Mouse (Mus musculus) forebrain, embryonic 10.5 days (tissue): ENCODE measurements at regions not wholly inside any gene's neighbourhood (a gene's known extent, or its start where the extent isn't known, plus 50 kb on each side); places are given as distances from the start of the nearest gene placed in this dataset.

Source experiments
- DNase-seq: peaks from one replicate; pipeline ENCODE4 v3.0.0-alpha.2; 2017; ENCODE audit warnings: low spot score; ENCODE audit errors: extremely low spot score
- H3K27ac ChIP-seq: fragments of 300-500 bp; sonication (generic); 2 replicates; pipeline ENCODE4 v1.5.1; 2016; ENCODE audit warnings: mild to moderate bottlenecking
- H3K27me3 ChIP-seq: fragments of 300-500 bp; sonication (generic); 2 replicates; pipeline ENCODE4 v1.6.1; 2016; ENCODE audit warnings: mild to moderate bottlenecking; ENCODE audit not compliant: poor library complexity, severe bottlenecking
- H3K36me3 ChIP-seq: fragments of 300-500 bp; sonication (generic); replicated peaks from 2 replicates; pipeline ENCODE4 v1.6.1; 2016; ENCODE audit warnings: mild to moderate bottlenecking, moderate library complexity
- H3K4me1 ChIP-seq: fragments of 300-500 bp; sonication (generic); 2 replicates; pipeline ENCODE4 v1.6.1; 2016
- H3K4me3 ChIP-seq: fragments of 300-500 bp; sonication (generic); 2 replicates; pipeline ENCODE4 v1.5.1; 2016; ENCODE audit warnings: mild to moderate bottlenecking, moderate library complexity
- H3K9me3 ChIP-seq: fragments of 300-500 bp; sonication (generic); 2 replicates; pipeline ENCODE4 v1.6.1; 2016; ENCODE audit warnings: mild to moderate bottlenecking, moderate library complexity
- WGBS: fragments of 180-500 bp; shearing (Covaris S2); methylation state at CpG from one replicate; pipeline ENCODE4 v1.1.7; 2016; 5-methylcytosine and 5-hydroxymethylcytosine counted together

DNA sequence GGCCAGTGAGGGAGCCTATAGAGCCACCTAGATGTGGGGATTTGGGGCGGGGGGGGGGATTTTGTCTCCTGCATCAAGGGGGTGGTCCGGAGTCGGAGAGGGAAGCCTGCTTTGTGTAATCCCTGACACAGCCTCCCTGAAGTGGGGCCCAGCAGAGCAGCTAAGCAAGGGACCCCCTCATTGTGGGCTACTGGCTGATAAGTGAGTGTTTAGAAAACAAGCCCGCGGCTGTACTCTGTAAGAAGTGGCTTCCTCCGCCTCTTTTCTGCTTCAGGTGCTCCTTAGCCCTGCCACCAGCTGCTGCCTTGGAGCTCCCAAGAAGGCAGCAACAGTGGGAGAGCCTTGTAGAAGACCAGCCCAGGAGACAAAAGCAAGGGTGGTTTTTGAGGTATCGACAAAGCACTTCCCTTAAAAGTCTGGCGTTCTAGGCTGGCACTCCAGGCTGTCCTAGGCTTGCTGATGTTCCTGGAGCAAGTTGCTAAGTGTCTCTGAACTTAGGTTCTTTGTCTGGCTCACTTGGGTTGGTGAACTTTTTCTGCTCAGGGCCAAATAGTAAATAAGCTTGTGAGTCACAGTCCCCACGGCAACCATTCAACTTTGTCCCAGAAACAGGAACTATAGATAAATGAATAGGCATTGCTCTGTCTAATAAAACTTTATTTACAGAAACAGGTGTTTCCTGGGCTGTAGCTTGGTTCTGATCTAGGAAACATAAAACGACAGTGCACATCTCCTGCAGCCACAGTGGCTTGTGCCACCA is 94.3 kb upstream of the Med13l start:
- peak overlapping the region; percentile 88 for H3K27ac ChIP-seq
- H3K4me1 ChIP-seq: peaks cover 69% of the 10 kb centered on the region
- H3K27me3 ChIP-seq: peaks cover 21% of the 10 kb centered on the region
- peak overlapping the region; percentile 46 for H3K4me3 ChIP-seq
- DNase-seq: peak; percentile 42
- no peaks in the 10 kb centered on the region for H3K36me3 ChIP-seq
- 12% methylated on average over 10 of the region's 10 CpGs for WGBS
- no peaks in the 10 kb centered on the region for H3K9me3 ChIP-seq

DNA sequence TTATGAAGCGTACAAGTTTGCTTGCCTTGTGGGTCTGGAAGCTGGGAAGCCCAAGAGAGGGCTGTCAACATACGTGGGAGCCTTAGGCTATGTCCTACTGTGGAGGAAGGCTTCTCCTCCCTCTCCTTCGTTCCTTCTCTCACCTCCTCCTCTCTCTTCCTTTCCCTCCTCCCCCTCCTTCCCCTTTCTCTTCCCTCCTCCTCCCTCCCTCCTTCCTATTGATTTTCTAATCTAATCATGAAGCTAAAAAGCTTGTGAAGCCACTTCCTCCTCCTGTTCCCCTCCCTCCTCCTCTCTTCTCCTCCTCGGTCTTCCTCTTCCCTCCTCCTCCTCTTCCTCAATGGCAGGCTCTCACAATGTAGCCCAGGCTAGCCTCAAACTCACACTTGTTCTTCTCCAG is 91.7 kb upstream of the Med13l start:
- WGBS: 70% methylated on average over 4 of the region's 4 CpGs
- no peak for DNase-seq
- H3K27me3 ChIP-seq: peaks cover 9% of the 10 kb centered on the region
- H3K4me1 ChIP-seq: peaks cover 67% of the 10 kb centered on the region
- H3K36me3 ChIP-seq: no peaks in the 10 kb centered on the region
- peak overlapping the region; percentile 58 for H3K27ac ChIP-seq
- H3K4me3 ChIP-seq: no peak overlapping the region
- no peaks in the 10 kb centered on the region for H3K9me3 ChIP-seq

DNA sequence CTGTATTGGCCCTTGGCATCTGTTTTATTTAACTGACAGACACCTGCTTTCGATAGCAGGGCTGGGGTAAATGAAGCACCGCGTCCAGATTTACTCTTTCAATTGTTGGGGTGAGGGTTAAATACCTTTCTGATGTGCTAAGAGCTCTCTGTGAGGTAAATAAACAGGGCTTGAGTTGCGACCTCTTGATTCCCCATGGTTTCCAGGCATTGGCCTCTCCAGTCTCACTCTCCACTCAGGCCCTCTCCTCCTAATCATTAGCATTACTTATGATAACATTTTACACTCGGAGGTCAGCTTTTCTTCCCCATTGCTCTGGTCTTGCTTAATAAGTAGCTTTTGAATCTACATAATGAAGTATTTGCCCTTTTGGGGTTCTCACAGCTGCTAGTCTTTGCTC is 88.9 kb upstream of the Med13l start:
- Histone ChIP-seq H3K27me3 (peaks cover 9% of the 10 kb centered on the region), H3K9me3 (no peaks in the 10 kb centered on the region), H3K27ac (no peak overlapping the region), H3K36me3 (no peaks in the 10 kb centered on the region), H3K4me1 (peaks cover 55% of the 10 kb centered on the region), H3K4me3 (no peak overlapping the region)
- no peak for DNase-seq
- 42% methylated on average over 5 of the region's 5 CpGs for WGBS

DNA sequence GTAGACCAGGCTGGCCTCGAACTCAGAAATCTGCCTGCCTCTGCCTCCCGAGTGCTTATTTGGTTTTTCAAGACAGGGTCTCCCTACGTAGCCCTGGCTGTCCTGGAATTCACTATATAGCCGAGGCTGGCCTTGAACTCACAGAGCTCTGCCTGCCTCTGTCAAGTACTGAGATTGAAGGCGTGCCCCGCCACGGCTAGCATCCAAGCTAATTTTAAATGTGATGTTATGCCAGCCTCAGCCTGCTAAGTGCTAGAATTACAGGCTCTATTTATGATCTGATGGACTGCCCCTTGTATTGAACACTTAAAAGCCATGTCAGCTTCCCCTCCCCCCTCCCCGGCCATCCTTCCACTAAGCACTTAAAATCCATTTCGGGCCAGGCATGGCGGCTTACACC is 88.2 kb upstream of the Med13l start:
- Histone ChIP-seq H3K4me1 (peaks cover 59% of the 10 kb centered on the region), H3K4me3 (no peak overlapping the region), H3K9me3 (no peaks in the 10 kb centered on the region), H3K27me3 (peaks cover 11% of the 10 kb centered on the region), H3K27ac (no peak overlapping the region), H3K36me3 (no peaks in the 10 kb centered on the region)
- DNase-seq: no peak
- WGBS: 90% methylated on average over 10 of the region's 10 CpGs

DNA sequence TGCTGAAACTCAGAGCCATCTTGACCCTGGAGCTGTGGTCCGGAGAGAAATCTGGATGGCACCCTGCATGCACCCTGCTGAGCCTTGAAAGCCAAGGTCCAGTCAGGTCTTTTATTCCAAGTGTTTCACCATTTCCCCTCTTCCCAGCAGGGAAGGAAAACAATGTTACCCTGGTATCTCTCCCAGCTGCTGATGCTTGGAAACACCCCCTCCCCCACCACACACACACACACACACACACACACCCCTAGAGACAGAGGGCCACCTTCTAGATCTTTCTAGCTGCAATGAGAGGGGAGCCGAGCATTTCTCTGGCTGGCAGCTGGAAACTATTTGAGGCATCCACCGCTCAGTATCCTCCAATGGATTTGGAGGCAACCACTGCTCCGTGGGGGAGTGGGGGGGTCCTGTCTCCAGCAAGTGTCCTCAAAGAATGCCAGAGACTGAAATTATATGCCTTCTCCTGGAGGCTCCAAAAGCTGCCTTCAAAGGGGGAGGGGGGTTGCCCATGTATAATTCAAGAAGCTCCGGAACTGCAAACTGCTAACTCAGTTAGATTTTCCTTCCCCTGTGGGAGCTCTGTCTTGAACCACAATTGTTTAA is 87.2 kb upstream of the Med13l start:
- Histone ChIP-seq H3K36me3 (no peaks in the 10 kb centered on the region), H3K4me1 (peaks cover 65% of the 10 kb centered on the region), H3K9me3 (no peaks in the 10 kb centered on the region), H3K27me3 (peaks cover 11% of the 10 kb centered on the region), H3K4me3 (no peak overlapping the region), H3K27ac (peak overlapping the region; percentile 21)
- DNase-seq: no peak
- 59% methylated on average over 5 of the region's 5 CpGs for WGBS

DNA sequence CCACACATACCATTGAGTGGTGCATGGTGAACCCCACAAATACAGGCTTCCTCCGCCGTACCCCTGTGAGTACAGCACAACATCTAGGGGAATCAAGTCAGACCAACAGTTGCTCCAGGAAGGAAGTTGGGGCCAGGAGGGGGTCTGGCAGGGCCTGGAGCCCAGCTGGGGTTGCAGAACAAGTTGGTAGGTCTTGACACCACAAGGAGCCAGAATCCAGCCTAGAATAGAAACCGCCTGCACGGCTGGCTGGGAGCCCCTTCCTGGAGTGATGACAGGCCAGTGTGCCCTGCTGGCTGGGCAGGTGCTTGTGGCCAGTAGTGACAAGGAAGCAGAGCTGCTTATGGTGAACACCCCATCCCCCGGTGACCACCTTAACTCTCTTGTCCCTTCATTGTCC is 83.9 kb upstream of the Med13l start:
- H3K27ac ChIP-seq: peak overlapping the region; percentile 51; the same call in 1 of the 2 replicates
- peaks cover 54% of the 10 kb centered on the region for H3K4me1 ChIP-seq
- H3K4me3 ChIP-seq: no peak overlapping the region
- H3K9me3 ChIP-seq: no peaks in the 10 kb centered on the region
- no peaks in the 10 kb centered on the region for H3K36me3 ChIP-seq
- DNase-seq: no peak
- H3K27me3 ChIP-seq: peaks cover 11% of the 10 kb centered on the region
- WGBS: 90% methylated on average over 5 of the region's 5 CpGs

DNA sequence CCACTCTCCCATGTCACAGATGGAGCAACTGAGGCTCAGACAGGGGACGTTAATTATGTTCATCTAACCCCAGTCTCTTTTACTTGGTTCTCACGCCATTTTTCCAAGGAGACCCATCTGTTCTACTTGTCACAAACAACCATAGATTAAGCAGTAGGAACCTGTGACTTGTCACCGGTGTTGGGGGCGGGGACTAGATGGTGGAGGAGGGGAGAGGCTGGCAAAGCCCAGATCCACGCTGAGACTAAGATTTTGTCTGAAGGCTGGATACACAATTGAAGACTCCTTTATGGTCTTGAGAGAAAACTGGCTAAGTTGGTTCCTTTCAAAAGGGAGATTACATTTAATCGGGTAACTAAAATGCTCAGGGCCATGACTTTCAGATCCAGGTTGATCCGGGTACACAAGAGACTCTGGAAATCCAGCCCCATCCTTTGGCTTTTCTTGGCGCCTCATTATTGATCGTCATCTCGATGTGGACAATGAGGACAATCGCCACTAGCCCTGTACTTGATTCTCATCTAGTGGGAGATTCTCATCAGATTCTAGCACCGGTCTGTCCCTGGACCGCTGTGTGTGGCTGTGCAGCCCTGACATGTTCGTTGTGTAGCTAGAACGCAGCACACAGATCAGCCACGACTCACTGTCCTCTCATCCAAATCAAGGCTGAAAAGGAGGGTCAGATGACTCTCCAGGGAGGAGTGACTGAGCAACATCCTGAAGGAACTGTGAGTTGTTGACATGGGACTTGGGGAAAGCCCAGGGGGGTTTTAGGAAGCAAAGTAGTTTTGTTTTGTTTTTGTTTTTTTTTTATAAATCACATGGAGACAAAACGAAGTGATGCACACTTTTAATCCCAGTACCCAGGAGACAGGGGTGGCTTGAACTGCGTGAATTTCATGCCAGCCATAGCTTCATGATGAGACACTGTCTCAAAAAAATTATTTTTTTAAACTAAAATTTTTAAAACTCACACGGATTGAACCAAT is 83.1 kb upstream of the Med13l start:
- no peak for DNase-seq

DNA sequence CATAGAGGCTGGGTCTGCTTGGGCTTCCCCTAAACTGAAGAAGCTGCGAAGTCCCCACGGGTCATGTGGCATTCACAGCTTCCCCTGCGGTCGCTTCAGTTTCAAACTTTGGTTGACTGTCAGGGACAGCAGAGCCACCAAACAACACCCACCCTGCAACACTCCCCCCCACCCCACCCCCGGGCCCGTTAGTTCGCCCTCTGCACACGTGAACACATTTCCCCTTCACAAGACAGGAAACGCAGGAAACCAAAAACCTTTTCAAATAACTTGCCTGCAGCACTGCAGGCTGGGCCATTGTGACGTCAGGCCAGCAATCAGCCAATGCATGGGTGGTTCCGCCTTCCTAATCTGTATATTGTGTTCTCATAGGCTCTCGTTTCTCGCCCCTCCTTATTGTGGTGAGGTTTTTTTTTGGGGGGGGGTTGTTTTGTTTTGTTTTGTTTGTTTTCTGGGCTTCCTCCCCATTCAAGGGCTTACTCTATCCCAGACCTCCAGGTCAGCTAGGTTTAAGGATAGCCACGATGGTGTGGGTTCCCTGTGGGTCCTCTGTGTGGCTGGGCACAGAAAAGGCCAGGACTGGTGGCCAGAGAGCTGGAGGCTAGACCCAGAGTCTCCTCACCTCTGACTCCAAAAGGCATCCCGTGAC is 82.2 kb upstream of the Med13l start:
- DNase-seq: peak; percentile 85
- WGBS: 5% methylated on average over 15 of the region's 15 CpGs
- H3K4me3 ChIP-seq: peak overlapping the region; percentile 52
- peak overlapping the region; percentile 88 for H3K27ac ChIP-seq
- no peaks in the 10 kb centered on the region for H3K9me3 ChIP-seq
- H3K4me1 ChIP-seq: peaks cover 53% of the 10 kb centered on the region
- H3K36me3 ChIP-seq: no peaks in the 10 kb centered on the region
- H3K27me3 ChIP-seq: peaks cover 11% of the 10 kb centered on the region

More for the DNA sequence above, 83.1 kb upstream of the Med13l start:
- 63% methylated on average over 19 of the region's 19 CpGs for WGBS
- H3K27ac ChIP-seq: peak overlapping the region; percentile 88
- H3K27me3 ChIP-seq: peaks cover 11% of the 10 kb centered on the region
- no peaks in the 10 kb centered on the region for H3K9me3 ChIP-seq
- H3K36me3 ChIP-seq: no peaks in the 10 kb centered on the region
- peak overlapping the region; percentile 52 for H3K4me3 ChIP-seq
- peaks cover 51% of the 10 kb centered on the region for H3K4me1 ChIP-seq

DNA sequence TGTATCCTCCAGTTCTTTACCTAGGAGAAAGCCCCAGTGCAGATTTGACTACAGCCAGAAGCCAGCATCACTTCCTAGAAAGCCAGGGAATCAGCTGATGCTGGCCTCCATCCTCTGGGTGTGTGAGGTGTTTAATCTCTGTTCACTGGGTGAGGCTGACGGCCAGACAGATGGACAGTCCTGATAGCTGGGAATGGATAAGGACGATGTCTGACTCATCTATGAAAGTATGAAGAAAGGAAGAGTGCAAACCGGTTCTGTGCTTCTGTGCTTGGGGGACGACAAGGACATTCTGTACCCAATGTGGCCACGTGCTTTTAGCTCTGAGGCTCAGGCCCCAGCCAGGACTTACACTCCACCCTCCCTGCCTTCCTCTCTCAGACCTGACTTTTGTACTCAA is 80.5 kb upstream of the Med13l start:
- Histone ChIP-seq H3K4me1 (peaks cover 58% of the 10 kb centered on the region), H3K9me3 (no peaks in the 10 kb centered on the region), H3K4me3 (no peak overlapping the region), H3K36me3 (no peaks in the 10 kb centered on the region), H3K27ac (peak overlapping the region; percentile 62), H3K27me3 (peaks cover 7% of the 10 kb centered on the region; the same call in 1 of the 2 replicates)
- 85% methylated on average over 5 of the region's 5 CpGs for WGBS
- no peak for DNase-seq

DNA sequence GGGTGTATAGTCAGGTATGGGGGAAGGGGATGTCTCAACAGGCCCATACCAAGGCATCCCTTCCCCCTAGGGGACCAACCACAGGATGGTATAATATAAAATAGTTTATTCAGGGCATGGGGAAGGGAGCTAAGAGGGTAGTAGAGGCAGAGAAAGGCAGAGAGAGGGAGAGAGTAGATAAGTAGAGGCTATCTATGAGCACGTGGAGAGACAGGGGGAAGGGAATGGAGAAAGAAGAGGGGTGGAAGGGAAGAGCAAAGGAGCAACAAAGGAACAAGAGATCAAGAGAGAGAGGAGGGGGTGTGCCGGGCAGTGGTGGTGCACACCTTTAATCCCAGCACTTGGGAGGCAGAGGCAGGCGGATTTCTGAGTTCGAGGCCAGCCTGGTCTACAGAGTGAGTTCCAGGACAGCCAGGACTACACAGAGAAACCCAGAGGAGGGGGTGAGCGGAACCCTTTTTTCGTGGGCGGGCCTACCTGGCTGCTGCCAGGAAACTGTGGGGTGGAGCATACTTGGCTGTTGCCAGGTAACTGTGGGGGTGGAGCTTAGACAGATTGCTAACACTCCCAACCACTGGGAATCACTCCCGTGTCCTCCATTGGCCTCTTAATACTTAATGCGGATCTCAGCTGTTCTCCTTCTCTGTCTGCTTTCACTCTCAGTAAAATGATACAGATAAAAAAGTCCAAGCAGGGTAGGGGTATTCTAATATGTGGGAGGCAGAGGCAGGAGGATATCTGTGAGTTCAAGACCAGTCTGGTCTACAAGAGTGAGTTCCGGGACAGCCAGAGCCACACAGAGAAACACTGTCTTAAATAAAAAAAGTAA is 79.3 kb upstream of the Med13l start:
- Histone ChIP-seq H3K4me1 (peaks cover 50% of the 10 kb centered on the region), H3K36me3 (no peaks in the 10 kb centered on the region), H3K4me3 (no peak overlapping the region), H3K27me3 (peaks cover 5% of the 10 kb centered on the region; the same call in 1 of the 2 replicates), H3K27ac (0 out of 2 replicates have a peak overlapping the region, but pooled peaks have one; percentile 62), H3K9me3 (no peaks in the 10 kb centered on the region)
- no peak for DNase-seq
- WGBS: 77% methylated on average over 10 of the region's 10 CpGs

DNA sequence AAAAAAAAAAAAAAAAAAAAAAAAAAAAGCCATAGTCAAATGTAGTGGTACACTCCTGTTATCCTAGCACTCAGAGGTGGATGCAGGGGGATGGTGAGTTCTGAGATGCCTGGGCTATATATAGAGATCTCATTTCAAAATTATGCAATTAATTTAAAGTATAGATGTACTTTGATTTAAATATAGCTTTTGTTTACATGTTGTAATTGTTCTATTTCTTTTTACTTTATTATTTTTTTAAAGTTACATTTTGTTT is 78.8 kb upstream of the Med13l start:
- no peak for DNase-seq
- Histone ChIP-seq H3K4me1 (peaks cover 50% of the 10 kb centered on the region), H3K27ac (no peak overlapping the region), H3K9me3 (no peaks in the 10 kb centered on the region), H3K4me3 (no peak overlapping the region), H3K36me3 (no peaks in the 10 kb centered on the region), H3K27me3 (peaks cover under 1% of the 10 kb centered on the region; the same call in 1 of the 2 replicates)

DNA sequence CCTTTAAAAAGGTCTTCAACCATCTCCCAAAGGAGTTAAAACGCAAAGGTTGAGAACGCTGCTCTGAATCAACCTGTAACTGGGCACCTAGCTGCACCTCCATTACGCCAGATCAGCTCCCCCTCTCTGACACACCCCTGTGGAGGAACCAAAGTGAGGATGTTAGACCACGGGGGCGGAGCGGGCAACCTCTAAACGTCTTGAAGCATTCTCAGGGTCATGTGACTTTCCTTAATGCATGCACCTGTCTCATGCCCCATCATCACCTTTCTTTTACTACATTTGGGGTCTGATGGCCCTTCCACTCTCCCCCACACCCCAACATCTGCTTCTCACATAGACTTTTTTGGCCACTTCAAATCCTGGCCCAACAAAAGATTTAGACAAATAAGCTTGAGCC is 77.9 kb upstream of the Med13l start:
- WGBS: 47% methylated on average over 7 of the region's 7 CpGs
- H3K4me1 ChIP-seq: peaks cover 42% of the 10 kb centered on the region
- no peaks in the 10 kb centered on the region for H3K36me3 ChIP-seq
- H3K9me3 ChIP-seq: no peaks in the 10 kb centered on the region
- no peak for DNase-seq
- no peaks in the 10 kb centered on the region; the same call in 1 of the 2 replicates for H3K27me3 ChIP-seq
- H3K27ac ChIP-seq: peak overlapping the region; percentile 35; the same call in 1 of the 2 replicates
- 0 out of 2 replicates have a peak overlapping the region, but pooled peaks have one; percentile 7 for H3K4me3 ChIP-seq
